Mouse (Mus musculus) cerebellum, adult 2 months (tissue): ENCODE measurements around the gene Scfd2.

Experiments
- CTCF ChIP-seq: fragments of 200-500 bp; IDR thresholded peaks from 2 replicates; pipeline ENCODE4 v1.5.1; 2011; ENCODE audit warnings: low read depth, mild to moderate bottlenecking, control low read depth, low read length, moderate library complexity, borderline replicate concordance; ENCODE audit not compliant: insufficient read depth
- POLR2A ChIP-seq: fragments of 200-500 bp; IDR thresholded peaks from 2 replicates; pipeline ENCODE4 v1.6.1; 2011; ENCODE audit warnings: low read length, control low read depth, borderline replicate concordance; ENCODE audit not compliant: insufficient read depth

- TF ChIP-seq CTCF, result peak; percentile 96
- no peak for TF ChIP-seq POLR2A
These were observed 253.8 kb downstream of the Scfd2 start for GRCm38 (mm10) chr5:74277712-74278111.
